Mouse (Mus musculus): Measurements from ENCODE around the gene Hist1h2ab. TPM values are rescaled to one million over a fixed set of nuclear protein-coding genes. Genes with fewer than 3 reads are reported as not detected.
"Not testable (repeated sequence)": the region's sequence is repeated elsewhere in the genome, so short reads cannot be mapped to it uniquely, and the experiment has no call there.

Hist1h2ab gene
- total and polyA plus RNA-seq, 3 experiments = 8.0 to 2,219 TPM; not detected in 1

- Histone ChIP-seq H3K9ac (ENCODE audit: control insufficient read depth, low read depth, low read length, poor library complexity, severe bottlenecking) (peak overlapping the region; percentile 50), H3K27me3 (ENCODE audit: control insufficient read depth in 1 of 2, insufficient read depth in 2 of 2, low read length in 2 of 2) (no peaks in the 10 kb centered on the region), H3K79me2 (ENCODE audit: control insufficient read depth, insufficient read depth, low read length, poor library complexity) (no peaks in the 10 kb centered on the region; the same call in 1 of the 2 replicates), H3K27ac (ENCODE audit: control insufficient read depth, low read depth, low read length) (peak overlapping the region; percentile 75), H3K4me1 (ENCODE audit: control insufficient read depth in 1 of 2, insufficient read depth in 2 of 2, low read length in 2 of 2) (peaks cover 6 to 18% of the 10 kb centered on the region in 2 experiments), H3K36me3 (ENCODE audit: control insufficient read depth in 1 of 2, insufficient read depth in 2 of 2, low read length in 2 of 2) (peaks cover 0 to 22% of the 10 kb centered on the region in 2 experiments; a peak in 2 of 4 replicates), H3K4me3 (ENCODE audit: control insufficient read depth in 1 of 2, insufficient read depth in 1 of 2, low read depth in 2 of 2, low read length in 2 of 2) (peak overlapping the region in 1 of 2 experiments; percentile 15; a peak in 2 of 4 replicates), H3K9me3 (replicated peaks; ENCODE audit: insufficient read depth, low read length) (no peaks in the 10 kb centered on the region)
- DNase-seq (ENCODE audit: low read depth, low spot score) = peak; percentile 73
- TF ChIP-seq ZKSCAN1 (IDR thresholded peaks at IDR 0.05; ENCODE audit: low read depth, low read length) (no peak), GATA1 (IDR thresholded peaks at IDR 0.05; ENCODE audit: low read depth, low read length) (peak; percentile 30; the same call in 1 of the 2 replicates), RAD21 (IDR thresholded peaks at IDR 0.05; ENCODE audit: low read depth, low read length) (no peak), GABPA (IDR thresholded peaks at IDR 0.05; ENCODE audit: low read depth, low read length) (no peak)
Observed at GRCm38 (mm10) chr13:23768834-23769397, 18.0 kb downstream of the Hist1h2ab start.

GRCm38 (mm10) chr13:23769613-23770012 lies 18.7 kb downstream of the Hist1h2ab start, which contains the start of gene Trim38:
Gene Trim38, plus strand, starts transcription at chr13:23769913.
- peak within 1 kb of the TSS; percentile 75 for H3K27ac ChIP-seq (ENCODE audit: control insufficient read depth, low read depth, low read length)

GRCm38 (mm10) chr13:23772561-23773313 lies 21.8 kb downstream of the Hist1h2ab start:
- H3K27me3 ChIP-seq (ENCODE audit: control insufficient read depth in 1 of 2, insufficient read depth in 2 of 2, low read length in 2 of 2) = no peaks in the 10 kb centered on the region
- no peak overlapping the region for H3K9ac ChIP-seq (ENCODE audit: control insufficient read depth, low read depth, low read length, poor library complexity, severe bottlenecking)
- H3K4me1 ChIP-seq (ENCODE audit: control insufficient read depth in 1 of 2, insufficient read depth in 2 of 2, low read length in 2 of 2) = peaks cover 6 to 9% of the 10 kb centered on the region in 2 experiments
- H3K27ac ChIP-seq (ENCODE audit: control insufficient read depth, low read depth, low read length) = no peak overlapping the region
- H3K79me2 ChIP-seq (ENCODE audit: control insufficient read depth, insufficient read depth, low read length, poor library complexity) = no peaks in the 10 kb centered on the region
- DNase-seq (ENCODE audit: low read depth, low spot score) = no peak
- H3K36me3 ChIP-seq (ENCODE audit: control insufficient read depth in 1 of 2, insufficient read depth in 2 of 2, low read length in 2 of 2) = peaks cover 0 to 13% of the 10 kb centered on the region in 2 experiments; a peak in 2 of 4 replicates
- TF ChIP-seq MXI1 (IDR thresholded peaks at IDR 0.05; ENCODE audit: low read depth, low read length) (no peak), ETS1 (IDR thresholded peaks at IDR 0.05; ENCODE audit: low read depth, low read length) (no peak), E2F4 (IDR thresholded peaks at IDR 0.05; ENCODE audit: borderline replicate concordance, low read depth, low read length) (no peak), MAFK (IDR thresholded peaks at IDR 0.05; ENCODE audit: borderline replicate concordance, low read depth, low read length) (no peak), TCF12 (IDR thresholded peaks at IDR 0.05; ENCODE audit: low read depth, low read length) (no peak), TBP (IDR thresholded peaks at IDR 0.05; ENCODE audit: low read depth, low read length) (no peak), KAT2A (conservative IDR thresholded peaks at IDR 0.05; ENCODE audit: low read depth, low read length) (no peak), ELF1 (IDR thresholded peaks at IDR 0.05; ENCODE audit: low read depth, low read length) (no peak), USF1 (IDR thresholded peaks at IDR 0.05; ENCODE audit: low read depth, low read length) (no peak), ZKSCAN1 (IDR thresholded peaks at IDR 0.05; ENCODE audit: low read depth, low read length) (no peak), SMC3 (IDR thresholded peaks at IDR 0.05; ENCODE audit: low read depth, low read length) (no peak), MYC (IDR thresholded peaks at IDR 0.05; ENCODE audit: low read depth, low read length) (no peak), TAL1 (IDR thresholded peaks at IDR 0.05; ENCODE audit: low read length) (no peak), USF2 (IDR thresholded peaks at IDR 0.05; ENCODE audit: borderline replicate concordance in 1 of 2, insufficient read depth in 1 of 2, low read depth in 1 of 2, low read length in 2 of 2) (no peak), MAZ (IDR thresholded peaks at IDR 0.05; ENCODE audit: low read depth, low read length) (no peak), POLR2A (IDR thresholded peaks at IDR 0.05; ENCODE audit: control insufficient read depth in 1 of 2, insufficient read depth in 1 of 2, low read depth in 1 of 2, low read length in 2 of 2, poor library complexity in 1 of 2) (no peak), ZC3H11A (IDR thresholded peaks at IDR 0.05; ENCODE audit: low read depth, low read length) (no peak), POLR2AphosphoS2 (IDR thresholded peaks at IDR 0.05; ENCODE audit: low read length) (no peak), RAD21 (IDR thresholded peaks at IDR 0.05; ENCODE audit: low read depth, low read length) (no peak)
- no peaks in the 10 kb centered on the region for H3K9me3 ChIP-seq (replicated peaks; ENCODE audit: insufficient read depth, low read length)
- no peak overlapping the region for H3K4me3 ChIP-seq (ENCODE audit: control insufficient read depth in 1 of 2, insufficient read depth in 1 of 2, low read depth in 2 of 2, low read length in 2 of 2)

More at GRCm38 (mm10) chr13:23769613-23770012, 18.7 kb downstream of the Hist1h2ab start, which contains the start of gene Trim38:
- H3K4me3 ChIP-seq (ENCODE audit: control insufficient read depth in 1 of 2, insufficient read depth in 1 of 2, low read depth in 2 of 2, low read length in 2 of 2) = peak within 1 kb of the TSS; percentile 15 to 39
- DNase-seq (ENCODE audit: low read depth, low spot score); H3K27me3 ChIP-seq (ENCODE audit: control insufficient read depth in 1 of 2, insufficient read depth in 2 of 2, low read length in 2 of 2); H3K79me2 ChIP-seq (ENCODE audit: control insufficient read depth, insufficient read depth, low read length, poor library complexity); H3K9me3 ChIP-seq (replicated peaks; ENCODE audit: insufficient read depth, low read length): not testable (repeated sequence)
- peak within 1 kb of the TSS; percentile 50 for H3K9ac ChIP-seq (ENCODE audit: control insufficient read depth, low read depth, low read length, poor library complexity, severe bottlenecking)
- H3K4me1 ChIP-seq (ENCODE audit: control insufficient read depth in 1 of 2, insufficient read depth in 2 of 2, low read length in 2 of 2) = peaks cover 6 to 13% of the 10 kb centered on the region in 2 experiments
- peaks cover 0 to 17% of the 10 kb centered on the region in 2 experiments; a peak in 2 of 4 replicates for H3K36me3 ChIP-seq (ENCODE audit: control insufficient read depth in 1 of 2, insufficient read depth in 2 of 2, low read length in 2 of 2)

Data from MEL (cell line).